Mouse (Mus musculus) liver, embryonic 14.5 days (tissue): ENCODE results near the gene Prex1.

ENCODE experiments used
- CTCF ChIP-seq: IDR thresholded peaks from 2 replicates; pipeline ENCODE4 v1.5.1; 2016; ENCODE audit warnings: antibody characterized with exemption, low read depth, control low read depth
- EP300 ChIP-seq: IDR thresholded peaks from 2 replicates; pipeline ENCODE4 v1.6.1; 2016; ENCODE audit warnings: antibody characterized with exemption, low read depth

- TF ChIP-seq CTCF (no peak), EP300 (no peak)
These were observed 92.8 kb downstream of the Prex1 start for GRCm38 (mm10) chr2:166620529-166621466.
